Mouse (Mus musculus): ENCODE measurements around the gene Sned1. TPM values are rescaled to one million over a fixed set of nuclear protein-coding genes. Genes with fewer than 3 reads are reported as not detected.
"Not testable (repeated sequence)": the region's sequence is repeated elsewhere in the genome, so short reads cannot be mapped to it uniquely, and the experiment has no call there.

The Sned1 gene
- total RNA-seq (2021): 10 to 100 TPM; 10.4 to 12.8 TPM

DNA sequence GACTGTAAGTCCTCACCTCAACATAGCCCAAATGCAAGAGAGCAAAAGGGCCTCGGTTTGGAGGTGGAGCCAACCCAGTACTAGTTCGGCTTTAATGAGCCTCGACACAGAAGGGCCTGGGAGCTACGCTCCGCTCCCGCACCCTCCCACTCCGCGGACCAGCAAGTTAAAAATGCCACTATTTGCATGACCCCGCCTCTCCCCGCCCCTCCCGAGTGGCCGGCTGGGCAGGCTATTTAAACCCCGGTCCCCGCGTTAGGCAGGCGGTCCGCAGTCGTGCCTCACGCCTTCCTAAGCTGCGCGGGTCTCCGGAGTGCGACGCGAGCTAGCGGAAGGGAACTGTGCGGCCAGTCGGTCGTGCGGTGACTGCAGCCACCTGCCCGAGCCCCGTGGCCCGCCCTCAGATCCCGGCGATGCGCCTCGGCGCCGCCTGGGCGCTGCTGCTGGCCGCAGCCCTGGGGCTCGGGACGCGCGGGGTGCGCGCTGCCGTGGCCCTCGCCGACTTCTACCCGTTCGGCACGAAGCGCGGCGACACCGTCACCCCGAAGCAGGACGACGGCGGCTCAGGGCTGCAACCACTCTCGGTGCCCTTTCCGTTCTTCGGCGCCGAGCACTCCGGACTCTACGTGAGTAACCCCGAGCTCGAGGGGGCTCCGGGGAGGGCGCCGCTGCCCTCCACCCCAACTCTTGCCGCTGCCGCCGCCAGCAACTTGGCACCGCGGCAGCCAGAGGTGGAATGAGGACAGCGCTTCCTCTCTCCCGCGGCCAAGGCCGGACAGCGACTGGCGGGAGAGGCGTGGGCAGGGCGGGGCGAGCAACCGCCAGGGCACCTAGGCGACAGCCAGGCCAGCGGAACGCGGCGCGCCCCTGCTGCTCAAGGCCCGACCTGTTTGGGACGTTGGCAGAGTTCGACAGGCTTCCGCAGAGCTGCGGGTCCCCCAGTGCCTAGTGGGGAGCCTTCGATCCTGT, at the start of gene Sned1:
Gene Sned1, plus strand, starts transcription at position 266 of the 969 bp plus-strand sequence.
- DNase-seq (ENCODE audit: low spot score): peak; percentile 88
- intact Hi-C loops (cut with DNase I): loop anchor here (5.0 kb wide), 1 partner anchor 106 kb away; the partner anchor contains the start of genes Pask and Ppp1r7

DNA sequence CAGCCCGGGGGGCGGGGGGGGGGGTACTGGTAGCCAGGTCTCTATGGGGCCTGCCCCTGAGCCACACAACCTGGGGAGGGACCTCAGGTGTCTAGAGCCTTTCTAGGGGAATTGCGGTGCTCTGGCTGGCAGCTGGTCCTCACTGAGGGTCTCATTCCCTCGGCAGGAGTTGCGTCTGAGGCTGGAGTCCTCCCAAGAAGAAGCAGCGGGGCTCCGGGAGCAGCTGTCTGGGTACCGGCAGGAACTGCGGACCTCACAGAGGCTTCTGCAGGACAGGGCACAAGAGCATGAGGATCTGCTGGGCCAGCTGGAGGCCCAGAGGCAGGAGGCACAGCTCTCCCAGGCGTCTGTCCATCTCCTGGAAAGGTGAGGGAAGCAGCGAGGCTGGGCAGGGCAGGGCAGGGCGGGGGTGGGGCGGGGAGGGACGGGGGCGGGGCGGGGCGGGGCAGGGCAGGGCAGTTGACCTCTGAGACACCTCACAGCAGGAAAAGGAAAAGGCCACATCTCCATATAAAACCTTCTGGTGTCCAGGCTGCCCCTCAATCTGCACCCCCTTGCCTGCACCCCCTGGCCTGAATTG, 44.8 kb upstream of the Sned1 start:
- intact Hi-C loops (cut with DNase I): no loop called here
- no peak for DNase-seq (ENCODE audit: low spot score)

DNA sequence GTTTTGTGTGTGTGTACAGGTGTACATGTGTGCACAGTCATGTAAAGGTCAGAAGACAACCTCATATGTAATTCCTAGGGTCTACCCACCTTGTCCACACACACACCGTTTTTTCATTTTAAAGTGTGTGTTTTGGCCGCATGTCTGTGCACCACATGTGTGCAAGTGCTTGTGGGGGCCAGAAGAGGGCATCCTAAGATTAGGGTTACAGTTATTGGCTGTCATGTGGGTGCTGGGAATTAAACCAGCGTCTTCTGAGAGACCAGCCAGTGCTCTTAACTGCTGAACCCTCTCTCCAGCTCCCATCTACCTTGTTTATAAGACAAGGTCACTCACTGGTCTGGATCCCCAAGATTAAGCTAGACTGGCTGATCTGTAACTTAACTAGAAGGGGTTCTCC, 40.7 kb upstream of the Sned1 start:
- DNase-seq (ENCODE audit: low spot score): no peak
- intact Hi-C loops (cut with DNase I): no loop called here

DNA sequence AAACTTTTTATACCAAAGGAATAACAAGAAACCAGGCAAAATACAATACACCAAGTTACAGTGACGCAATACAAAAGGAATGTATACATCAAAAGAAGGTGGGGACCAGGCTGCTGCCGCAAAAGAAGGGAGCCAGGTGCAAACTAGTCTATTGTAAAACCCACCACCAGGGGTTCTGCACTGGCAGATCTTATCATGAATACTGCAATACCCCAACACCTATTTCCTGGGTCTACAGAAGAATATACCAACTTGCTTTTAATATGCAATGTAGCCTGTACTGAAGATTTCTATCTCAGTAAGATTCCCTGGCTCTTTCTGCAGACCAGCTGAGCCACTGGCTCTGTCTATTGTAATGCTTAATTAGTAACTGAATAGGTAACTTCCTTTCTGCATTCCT, 38.2 kb upstream of the Sned1 start:
- DNase-seq (ENCODE audit: low spot score); intact Hi-C loops (cut with DNase I): not testable (repeated sequence)

DNA sequence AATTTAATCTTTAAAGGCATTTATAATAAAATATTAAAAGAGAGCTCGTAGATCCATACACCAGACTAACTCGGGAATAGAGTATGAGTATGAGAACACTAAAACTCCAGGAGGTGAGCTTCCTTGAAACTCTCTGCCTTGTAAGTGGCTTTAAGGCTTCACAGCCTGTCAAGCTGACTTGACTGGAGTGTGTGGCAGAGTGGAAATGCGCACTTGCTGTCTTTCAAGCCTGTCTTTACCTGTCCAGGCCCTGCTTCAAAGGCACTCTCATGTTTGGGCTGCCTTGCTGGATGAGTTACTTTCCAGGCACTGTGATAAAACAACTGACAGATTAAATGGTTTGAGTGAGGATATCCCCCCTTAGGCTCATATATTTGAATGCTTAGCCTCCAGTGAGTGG, 37.7 kb upstream of the Sned1 start:
- DNase-seq (ENCODE audit: low spot score): no peak
- intact Hi-C loops (cut with DNase I): no loop called here

DNA sequence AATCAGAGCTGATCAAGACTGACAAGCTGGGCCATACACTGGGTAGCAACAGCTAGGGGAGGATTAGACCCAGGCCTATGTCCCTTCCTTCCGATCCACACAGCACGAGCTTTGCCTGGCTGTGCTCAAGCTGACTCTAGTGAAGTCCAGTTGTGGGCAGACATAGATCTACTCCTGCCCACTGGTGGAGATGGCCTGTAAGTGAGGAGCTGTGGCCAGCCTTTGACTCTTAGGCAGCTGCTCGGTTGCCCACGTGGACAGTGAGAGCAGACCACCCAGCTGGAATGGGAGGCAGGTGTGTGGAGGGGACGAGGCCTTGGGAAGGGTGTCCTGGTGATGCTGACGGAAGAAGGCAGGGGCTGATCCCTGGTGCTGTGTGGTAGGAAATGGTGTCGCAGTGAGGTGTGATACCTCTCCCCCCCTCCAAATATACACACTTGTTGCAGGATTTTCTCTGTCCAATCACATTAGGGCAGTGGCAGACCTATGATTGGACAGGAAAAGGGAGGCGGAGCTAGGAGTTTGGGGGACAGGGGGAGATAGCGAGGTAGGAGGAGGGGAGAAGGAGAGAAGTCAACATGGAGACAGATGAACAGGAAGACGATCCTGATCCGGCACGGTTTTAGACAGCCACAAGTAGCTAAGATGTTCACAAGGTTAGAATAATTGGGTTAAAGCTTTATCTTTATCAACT, 29.2 kb upstream of the Sned1 start:
- intact Hi-C loops (cut with DNase I): no loop called here

DNA sequence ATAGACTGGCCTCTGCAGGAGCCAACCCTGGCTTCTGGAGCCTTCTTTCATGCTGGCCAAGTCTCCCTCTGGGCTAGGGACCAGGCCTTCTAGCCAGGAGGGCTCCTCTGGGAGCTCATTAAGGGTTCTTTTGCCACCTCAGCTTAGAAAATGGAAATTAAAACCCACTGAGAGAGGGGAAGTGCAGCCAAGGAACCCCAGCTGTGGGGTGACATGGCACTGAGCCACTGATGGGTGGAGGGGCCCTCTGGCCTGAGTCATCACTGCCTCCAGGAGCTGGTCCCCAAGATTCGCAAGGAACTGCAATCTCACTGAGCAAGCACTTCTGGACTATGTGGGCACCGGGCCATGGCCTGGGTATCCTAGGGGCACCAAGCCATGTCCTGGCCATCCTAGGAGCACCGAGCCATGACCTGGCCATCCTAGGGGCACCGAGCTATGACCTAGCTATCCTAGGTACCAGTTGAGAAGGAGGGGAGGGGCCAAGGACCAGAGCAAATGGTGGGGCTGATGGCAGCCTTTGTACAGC, 28.0 kb upstream of the Sned1 start:
- intact Hi-C loops (cut with DNase I): no loop called here
- no peak for DNase-seq (ENCODE audit: low spot score)

More for the DNA sequence above, 29.2 kb upstream of the Sned1 start:
- no peak for DNase-seq (ENCODE audit: low spot score)

DNA sequence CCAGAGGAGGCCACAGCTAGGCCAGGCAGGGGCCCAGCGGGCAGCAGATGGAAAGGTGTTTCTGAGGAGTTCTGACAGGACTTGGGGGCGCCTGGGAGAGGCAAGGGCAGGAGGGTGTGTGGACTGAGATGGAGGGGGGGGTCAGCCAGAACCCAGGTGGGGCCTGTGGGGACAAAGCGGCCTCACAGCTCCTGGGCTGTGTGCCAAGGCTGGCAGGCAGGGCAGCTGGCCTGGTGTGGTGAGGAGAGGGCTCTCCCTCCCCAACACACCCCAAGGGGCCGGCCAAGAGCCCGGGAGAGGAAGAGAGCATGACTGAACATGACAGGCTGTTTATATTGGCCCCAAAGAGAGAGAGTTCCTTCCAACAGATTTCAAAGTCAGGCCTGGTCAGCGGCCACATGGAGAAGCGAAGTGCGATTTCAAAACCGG, 25.4 kb upstream of the Sned1 start:
- intact Hi-C loops (cut with DNase I): no loop called here
- peak; percentile 75 for DNase-seq (ENCODE audit: low spot score)

DNA sequence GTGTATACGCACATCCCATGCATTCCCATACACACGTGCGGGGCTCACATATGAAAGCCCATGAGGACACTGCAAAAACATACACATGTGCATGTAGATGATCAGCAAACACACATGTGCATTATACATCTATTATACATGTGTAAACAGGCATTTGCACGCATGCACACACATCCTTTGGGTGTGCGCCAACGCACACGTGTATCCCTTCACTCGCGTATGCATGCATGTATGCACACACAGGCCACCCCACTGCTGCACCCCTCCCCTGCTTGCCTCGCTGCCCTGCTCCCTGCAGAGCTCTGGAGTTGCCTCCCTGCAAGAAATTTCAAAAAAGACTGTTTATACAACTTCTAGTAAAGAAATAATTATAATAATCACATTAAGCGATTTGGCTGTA, 24.6 kb upstream of the Sned1 start:
- no peak for DNase-seq (ENCODE audit: low spot score)
- intact Hi-C loops (cut with DNase I): no loop called here

DNA sequence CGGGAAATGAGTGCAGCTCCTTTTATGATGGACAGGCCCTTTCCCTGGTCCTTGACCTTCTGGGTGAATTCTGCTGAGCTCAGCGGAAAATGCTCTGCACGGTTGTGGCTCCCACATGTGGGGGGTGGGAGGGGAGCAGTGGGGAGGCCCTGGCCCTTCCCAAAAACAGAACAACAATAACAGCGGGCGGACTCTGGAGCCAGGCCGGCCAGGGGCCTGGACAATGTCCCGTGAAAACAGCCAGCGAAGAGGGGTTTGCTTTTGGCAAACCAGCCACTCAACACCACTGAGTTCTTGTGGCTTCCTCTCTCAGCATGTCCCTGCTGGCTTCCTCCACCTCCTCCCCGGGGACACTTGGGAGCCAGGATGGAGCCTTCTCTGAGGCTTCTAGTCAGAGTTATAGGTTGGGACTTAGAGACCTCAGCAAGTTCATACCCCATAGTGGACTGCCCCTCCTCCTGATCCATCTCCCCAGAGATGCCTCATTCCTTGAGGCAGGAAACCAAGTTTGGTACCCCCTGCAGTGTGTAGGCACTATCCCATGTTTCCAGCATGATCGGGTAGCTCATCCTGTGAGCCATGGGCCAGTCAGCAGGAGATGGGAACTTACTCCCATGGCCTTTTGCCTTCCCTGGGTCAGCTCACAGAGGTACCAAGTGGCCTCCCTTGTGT, 24.0 kb upstream of the Sned1 start:
- DNase-seq (ENCODE audit: low spot score): peak; percentile 44
- intact Hi-C loops (cut with DNase I): no loop called here

DNA sequence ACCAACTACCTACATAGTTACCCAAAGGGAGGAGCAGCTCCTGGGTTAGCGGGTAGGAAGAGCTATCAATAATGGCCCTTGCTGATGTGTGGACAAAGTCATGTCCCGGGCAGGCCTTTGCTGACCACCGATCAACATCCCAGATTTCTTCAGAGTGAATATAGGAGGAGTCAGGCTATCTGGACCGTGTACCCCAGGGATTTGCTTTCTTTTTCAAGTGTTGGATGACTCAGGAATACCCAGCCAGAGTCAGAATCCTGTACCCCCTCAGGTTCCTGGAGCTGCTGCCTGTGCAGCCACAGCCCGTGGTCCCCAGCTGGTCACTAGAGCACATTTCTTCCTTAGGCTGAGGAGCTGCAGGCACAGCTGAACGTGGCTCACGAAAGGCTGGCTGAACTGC, 23.2 kb upstream of the Sned1 start:
- intact Hi-C loops (cut with DNase I): no loop called here

DNA sequence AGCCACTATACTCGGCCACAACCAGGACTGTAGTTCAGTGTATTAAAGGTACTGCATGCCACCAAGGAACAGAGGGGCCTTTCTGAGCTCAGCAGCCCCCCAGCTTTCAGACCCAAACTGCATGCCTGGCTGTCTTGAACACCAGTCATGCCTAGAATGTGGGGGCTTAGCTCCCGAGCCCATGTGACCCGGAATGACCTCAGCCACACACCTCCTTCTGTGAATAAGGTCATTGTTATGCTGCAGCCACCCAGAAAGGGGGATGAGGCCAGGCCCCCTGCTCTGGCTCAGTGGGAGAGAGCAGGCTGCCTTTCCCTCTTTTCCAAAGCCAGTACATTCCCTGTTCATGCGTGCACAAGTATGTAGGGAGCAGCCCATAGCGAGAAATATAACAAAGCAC, 21.0 kb upstream of the Sned1 start:
- intact Hi-C loops (cut with DNase I): no loop called here
- no peak for DNase-seq (ENCODE audit: low spot score)

More for the DNA sequence above, 23.2 kb upstream of the Sned1 start:
- DNase-seq (ENCODE audit: low spot score): no peak

DNA sequence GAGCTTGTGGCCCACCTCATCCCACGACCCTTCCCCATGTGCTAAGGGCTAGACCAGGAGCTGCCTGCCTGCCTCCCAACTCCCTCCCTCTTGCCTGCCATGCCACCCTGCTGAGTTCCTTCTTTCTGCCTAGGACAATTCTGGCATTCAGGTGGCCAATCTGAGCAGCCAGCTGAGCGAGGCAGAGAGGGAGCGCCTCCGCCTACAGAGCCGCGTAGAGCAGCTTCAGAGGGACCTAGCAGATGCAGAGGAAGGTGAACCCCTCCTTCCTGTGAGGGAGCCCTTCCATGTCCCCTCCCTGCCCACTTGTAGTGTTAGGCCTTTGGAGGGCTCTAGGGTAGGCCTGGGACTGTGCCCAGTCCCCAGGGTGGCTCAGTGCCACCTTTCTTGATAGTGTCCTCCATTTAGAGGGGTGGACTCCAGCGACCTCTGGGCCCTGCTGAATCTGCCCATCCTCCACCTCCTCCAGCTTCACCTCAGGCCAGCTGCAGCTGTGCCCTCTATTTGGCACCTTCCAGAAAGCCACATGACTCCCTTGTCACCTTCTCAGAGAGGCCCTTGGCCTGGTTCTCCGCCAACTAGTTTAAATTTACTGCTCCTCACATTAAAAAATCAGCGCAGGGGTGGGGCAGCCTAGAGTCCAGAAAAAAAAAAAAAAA, 18.7 kb upstream of the Sned1 start:
- DNase-seq (ENCODE audit: low spot score): no peak
- intact Hi-C loops (cut with DNase I): no loop called here

DNA sequence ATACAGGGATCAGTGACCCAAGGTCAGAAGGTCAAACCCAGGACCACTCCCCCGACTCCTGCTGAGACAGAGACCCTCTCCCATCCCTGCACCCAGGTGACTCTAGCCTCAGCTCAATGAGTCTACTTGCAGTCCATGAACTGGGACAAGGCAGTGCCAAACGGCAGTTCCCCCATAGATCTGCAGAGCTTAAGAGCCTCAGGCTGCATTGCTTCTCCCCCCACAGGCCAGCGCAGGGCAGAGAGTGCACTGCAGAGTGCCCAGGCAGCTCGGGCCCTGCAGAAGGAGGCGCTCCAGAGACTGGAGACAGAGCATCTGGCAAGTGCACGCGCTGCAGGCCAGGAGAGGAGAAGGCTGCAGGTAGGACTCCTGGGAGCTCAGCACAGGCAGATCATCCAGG, 18.1 kb upstream of the Sned1 start:
- DNase-seq (ENCODE audit: low spot score): no peak
- intact Hi-C loops (cut with DNase I): no loop called here

DNA sequence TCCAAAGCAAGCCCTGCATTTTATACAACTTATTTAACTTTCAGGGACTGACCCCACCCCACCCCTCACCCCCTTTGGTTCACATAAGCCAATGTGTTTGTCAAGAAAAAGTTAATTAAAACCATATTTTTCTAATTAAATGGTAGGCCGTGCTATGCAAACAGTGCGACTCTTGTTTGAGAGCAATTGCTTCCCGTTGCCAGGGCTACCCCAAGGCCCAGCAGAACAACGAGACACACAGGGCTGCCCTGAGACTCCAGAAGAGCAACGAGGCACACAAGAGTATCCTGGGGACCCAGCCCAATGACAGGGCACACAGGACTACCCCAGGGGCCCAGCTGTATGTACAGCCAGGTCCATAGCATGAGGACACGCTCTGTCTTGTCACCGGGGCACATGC, 14.9 kb upstream of the Sned1 start:
- intact Hi-C loops (cut with DNase I): no loop called here
- DNase-seq (ENCODE audit: low spot score): no peak

DNA sequence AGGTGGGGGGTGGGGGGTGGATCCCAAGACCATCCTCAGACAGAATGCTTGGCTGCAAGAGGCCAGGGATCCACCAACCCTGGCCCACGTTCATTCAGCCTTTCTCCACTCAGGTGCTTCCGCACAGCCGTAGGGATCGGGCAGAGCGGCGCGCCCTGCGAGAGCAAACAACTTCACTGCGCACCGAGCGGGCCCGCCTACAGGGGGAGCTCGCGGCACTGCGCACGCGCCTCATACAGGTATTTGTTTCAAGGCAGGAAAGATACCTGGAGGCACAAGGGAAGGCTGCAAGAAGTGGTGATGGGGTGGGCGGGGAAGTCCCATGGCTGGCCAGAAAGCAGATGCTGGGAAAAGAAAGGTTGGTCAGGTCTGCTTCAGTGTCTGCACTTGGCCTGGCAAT, 11.7 kb upstream of the Sned1 start:
- intact Hi-C loops (cut with DNase I): no loop called here
- DNase-seq (ENCODE audit: low spot score): no peak

DNA sequence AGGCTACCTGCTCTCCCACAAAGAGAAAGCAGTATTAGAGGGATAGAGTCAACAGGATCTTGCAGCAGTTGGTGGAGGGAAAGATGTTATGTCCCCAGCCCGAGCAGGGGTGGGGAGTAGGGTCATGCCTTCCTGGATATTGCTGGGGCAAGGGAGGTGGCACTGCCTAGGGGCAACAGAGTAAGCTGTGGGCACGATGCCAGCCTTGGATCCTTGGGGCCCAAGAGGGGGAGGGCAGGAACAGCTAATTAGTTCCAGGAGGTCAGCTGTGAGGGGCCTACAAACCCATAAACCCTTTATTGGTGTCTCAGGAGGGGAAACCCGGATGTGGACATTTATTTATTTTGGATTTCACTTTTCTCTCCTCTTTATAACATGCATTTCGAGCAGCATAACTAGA, 10.4 kb upstream of the Sned1 start:
- intact Hi-C loops (cut with DNase I): no loop called here
- no peak for DNase-seq (ENCODE audit: low spot score)

DNA sequence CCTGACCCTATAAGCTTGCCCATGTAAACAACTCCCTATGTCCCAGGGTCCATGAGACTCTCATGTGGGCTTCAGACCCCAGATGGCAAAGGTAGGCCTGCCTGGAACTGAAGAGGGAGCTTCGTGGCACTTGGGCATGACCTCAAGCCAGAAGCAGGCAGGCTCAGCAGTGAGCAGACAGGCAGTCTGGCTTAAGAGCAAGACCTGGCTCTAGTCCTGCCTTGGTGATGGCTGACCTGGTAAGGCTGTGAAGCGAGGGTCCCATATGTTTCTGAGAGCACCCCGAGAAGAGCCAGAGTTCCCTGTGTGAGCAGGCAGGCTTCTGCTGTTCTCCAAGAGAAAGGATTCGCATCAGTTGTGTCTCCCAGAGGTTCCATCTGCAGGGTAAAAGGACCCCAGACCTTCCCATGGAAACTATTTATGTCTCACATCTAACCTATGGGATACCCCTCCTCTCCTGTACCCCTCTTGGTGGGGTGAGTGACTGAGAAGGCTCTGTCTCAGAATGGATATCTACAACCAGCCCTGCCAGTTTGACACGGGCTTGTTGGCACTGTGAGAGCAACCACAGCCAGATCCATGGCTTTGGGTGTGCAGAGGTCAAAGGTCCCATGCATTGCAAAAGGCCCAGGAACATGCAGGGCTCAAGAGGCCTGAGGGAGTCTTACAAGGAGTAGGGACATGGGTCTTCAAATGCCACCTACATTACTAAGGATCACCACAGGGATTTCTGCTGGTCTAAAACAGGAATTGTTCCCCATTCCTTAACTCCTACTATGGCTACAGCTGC, 9.7 kb upstream of the Sned1 start:
- intact Hi-C loops (cut with DNase I): no loop called here

More for the DNA sequence above, 9.7 kb upstream of the Sned1 start:
- no peak for DNase-seq (ENCODE audit: low spot score)

Measured in heart, postnatal 25 days (tissue).